Mouse (Mus musculus) heart, postnatal 10 days (tissue): ENCODE data around the gene Tbx3. TPM values are rescaled to one million over a fixed set of nuclear protein-coding genes. Genes with fewer than 3 reads are reported as not detected.
A peak's percentile ranks its signal among the peaks of the same experiment; 100 is the strongest.

Experiments used
- DNase-seq, 2 experiments: peaks; one replicate each; pipeline ENCODE4 v3.0.0; 2021
- intact Hi-C: fragments of 180-260 bp; cut with DNase I; formaldehyde crosslinking; loops from one replicate; pipeline ENCODE4 v1.15.1; 2025
- total RNA-seq, 2 experiments: library from RNA; stranded (reverse); gene quantifications; 2 replicates each; pipeline ENCODE4 v1.2.3; 2021

The Tbx3 gene
- total RNA-seq, 2 experiments from 2014 or later, result 18.8 to 20.4 TPM

GRCm38 (mm10) chr5:119674606-119675330 lies 4.3 kb downstream of the Tbx3 start:
- DNase-seq, result no peak
- intact Hi-C loops, result loop anchor here (5.0 to 10.0 kb wide), 3 partner anchors 267 to 1110 kb away; partner anchors contain the start of gene Med13l

GRCm38 (mm10) chr5:119676245-119676644 lies 5.8 kb downstream of the Tbx3 start:
- no peak for DNase-seq
- intact Hi-C loops, result loop anchor here (10.0 kb wide), 1 partner anchor 1111 kb away; the partner anchor contains the start of gene Med13l

- intact Hi-C loops, result loop anchor here (10.0 kb wide), 1 partner anchor 1114 kb away; the partner anchor contains the start of gene Med13l
- DNase-seq, result no peak
These were observed 8.0 kb downstream of the Tbx3 start for GRCm38 (mm10) chr5:119678516-119678915.

GRCm38 (mm10) chr5:119679084-119679483 lies 8.6 kb downstream of the Tbx3 start:
- DNase-seq, result no peak
- intact Hi-C loops, result loop anchor here (10.0 kb wide), 1 partner anchor 1114 kb away; the partner anchor contains the start of gene Med13l

- no peak for DNase-seq
- intact Hi-C loops, result loop anchor here (10.0 kb wide), 1 partner anchor 1115 kb away; the partner anchor contains the start of gene Med13l
These were observed 9.3 kb downstream of the Tbx3 start for GRCm38 (mm10) chr5:119679614-119680328.

GRCm38 (mm10) chr5:119680329-119681010 lies 10.0 kb downstream of the Tbx3 start:
- intact Hi-C loops, result no loop called here
- DNase-seq, result no peak

- intact Hi-C loops, result no loop called here
These were observed 10.8 kb downstream of the Tbx3 start for GRCm38 (mm10) chr5:119681011-119681832.

GRCm38 (mm10) chr5:119681833-119682210 lies 11.4 kb downstream of the Tbx3 start:
- intact Hi-C loops, result no loop called here
- no peak for DNase-seq

More at GRCm38 (mm10) chr5:119681011-119681832, 10.8 kb downstream of the Tbx3 start:
- no peak for DNase-seq

- intact Hi-C loops, result no loop called here
- no peak for DNase-seq
These were observed 12.4 kb downstream of the Tbx3 start for GRCm38 (mm10) chr5:119682646-119683515.

- intact Hi-C loops, result loop anchor here (2.0 kb wide), 1 partner anchor 13 kb away; the partner anchor contains the start of gene Tbx3
- DNase-seq, result no peak
These were observed 13.4 kb downstream of the Tbx3 start for GRCm38 (mm10) chr5:119683861-119684260.

- intact Hi-C loops, result loop anchor here (2.0 kb wide), 1 partner anchor 14 kb away; the partner anchor contains the start of gene Tbx3
- no peak for DNase-seq
These were observed 14.4 kb downstream of the Tbx3 start for GRCm38 (mm10) chr5:119684701-119685391.

- intact Hi-C loops, result loop anchor here (1.0 to 2.0 kb wide), 2 partner anchors 15 to 806 kb away; partner anchors contain the start of gene Tbx3
- peak in 1 of 2 experiments; percentile 25 for DNase-seq
These were observed 15.2 kb downstream of the Tbx3 start for GRCm38 (mm10) chr5:119685446-119686198.

GRCm38 (mm10) chr5:119686199-119686964 lies 15.9 kb downstream of the Tbx3 start:
- intact Hi-C loops, result loop anchor here (1.0 kb wide), 1 partner anchor 807 kb away; no protein-coding TSS in a partner anchor
- peak; percentile 39 to 51 for DNase-seq

GRCm38 (mm10) chr5:119687005-119687855 lies 16.8 kb downstream of the Tbx3 start:
- no peak for DNase-seq
- intact Hi-C loops, result no loop called here

GRCm38 (mm10) chr5:119687856-119688206 lies 17.4 kb downstream of the Tbx3 start:
- intact Hi-C loops, result no loop called here
- no peak for DNase-seq

GRCm38 (mm10) chr5:119688306-119688705 lies 17.8 kb downstream of the Tbx3 start:
- intact Hi-C loops, result no loop called here
- no peak for DNase-seq
